Mouse (Mus musculus) ES-Bruce4 (cell line): ENCODE data around the gene Sncb.

Experiments used
- CTCF ChIP-seq: IDR thresholded peaks from one replicate; pipeline ENCODE4 v1.8.1; 2011; ENCODE audit warnings: low read depth, low read length
- EP300 ChIP-seq: IDR thresholded peaks from 2 replicates; pipeline ENCODE4 v1.6.1; 2011; ENCODE audit warnings: low read depth, low read length; ENCODE audit not compliant: insufficient read depth
- POLR2A ChIP-seq: IDR thresholded peaks from one replicate; pipeline ENCODE4 v1.8.1; 2011; ENCODE audit warnings: low read length; ENCODE audit not compliant: insufficient read depth

GRCm38 (mm10) chr13:54806434-54806976 lies 40.1 kb upstream of the Sncb start:
- no peak for TF ChIP-seq POLR2A
- TF ChIP-seq CTCF = no peak
- TF ChIP-seq EP300 = no peak
